Mouse (Mus musculus) fat pad, adult 2 months (tissue): ENCODE measurements at regions not wholly inside any gene's neighbourhood (a gene's known extent, or its start where the extent isn't known, plus 50 kb on each side); places are given as distances from the start of the nearest gene placed in this dataset.

Experiments
- DNase-seq: peaks from one replicate; pipeline ENCODE4 v3.0.0-alpha.2; 2011; ENCODE audit warnings: low read depth, low spot score; ENCODE audit errors: extremely low read depth

DNA sequence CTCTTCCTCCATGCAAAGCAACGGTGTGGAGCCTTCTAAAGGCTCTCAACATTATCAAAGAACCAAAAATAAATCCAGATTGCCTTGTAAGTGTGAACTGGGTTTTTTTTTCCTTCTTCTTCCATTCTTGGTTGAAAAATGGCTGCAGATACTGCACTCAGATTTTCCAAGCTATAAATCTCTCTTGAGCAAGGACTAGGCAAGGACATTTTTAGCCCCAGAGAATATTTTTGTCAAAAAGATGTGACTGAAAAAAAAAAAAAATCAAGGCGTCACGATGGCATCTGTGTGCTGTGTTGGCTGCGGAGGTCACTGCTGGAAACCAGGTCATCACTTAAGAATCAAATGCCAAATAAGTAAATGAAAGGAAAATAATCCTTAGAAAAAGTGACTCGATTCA, 386.9 kb downstream of the Wdr11 start:
- no peak for DNase-seq

- DNase-seq = no peak
These were observed 387.7 kb downstream of the Wdr11 start for GRCm38 (mm10) chr7:129979337-129979736.

DNA sequence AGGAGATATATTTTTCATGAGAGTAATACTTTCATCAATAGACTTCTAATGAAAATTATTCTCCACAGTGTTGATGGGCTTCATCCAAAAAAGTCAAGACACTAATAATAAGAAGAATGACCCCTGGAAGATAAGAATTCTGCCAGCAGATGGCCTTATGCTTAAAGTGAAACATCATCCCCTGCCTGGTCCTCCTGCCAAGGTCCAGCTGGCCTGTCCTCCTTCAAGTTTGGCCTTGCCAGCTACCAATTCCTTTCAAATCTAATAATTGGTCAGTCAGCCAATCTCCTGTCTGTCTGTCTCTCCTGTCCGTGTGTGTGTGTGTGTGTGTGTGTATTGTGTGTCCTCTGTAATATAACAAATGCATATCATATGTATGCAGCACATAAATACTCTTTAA, 388.8 kb downstream of the Wdr11 start:
- DNase-seq = no peak

GRCm38 (mm10) chr7:129982411-129982810, 390.7 kb downstream of the Wdr11 start:
- no peak for DNase-seq

DNA sequence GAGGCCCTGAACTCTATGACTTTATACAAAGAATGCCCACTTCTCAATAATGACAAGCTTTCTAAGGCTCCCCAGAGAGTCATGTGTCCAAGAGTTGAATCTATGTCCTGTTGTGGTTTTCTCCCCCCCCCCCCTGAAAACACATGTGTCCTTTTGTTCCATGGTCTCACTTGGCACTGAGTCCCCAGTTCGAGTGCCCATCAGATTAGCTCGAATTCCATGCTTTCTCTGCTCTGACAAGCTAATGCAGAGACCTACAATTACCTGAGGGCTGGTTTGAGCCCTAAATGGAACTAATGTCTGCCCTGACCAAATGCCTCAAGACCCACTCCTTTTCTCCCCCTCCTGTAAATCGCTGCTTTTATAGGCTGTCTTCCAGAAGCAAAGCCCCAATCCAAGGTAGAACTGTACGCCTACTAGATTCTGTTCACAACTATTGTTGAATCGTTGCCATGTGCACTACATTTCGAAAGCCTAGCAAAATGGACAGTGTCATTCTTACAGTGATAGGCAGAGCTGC, 392.0 kb downstream of the Wdr11 start:
- DNase-seq = peak; percentile 95

- DNase-seq = peak; percentile 74
These were observed 392.7 kb downstream of the Wdr11 start for GRCm38 (mm10) chr7:129984367-129984766.

DNA sequence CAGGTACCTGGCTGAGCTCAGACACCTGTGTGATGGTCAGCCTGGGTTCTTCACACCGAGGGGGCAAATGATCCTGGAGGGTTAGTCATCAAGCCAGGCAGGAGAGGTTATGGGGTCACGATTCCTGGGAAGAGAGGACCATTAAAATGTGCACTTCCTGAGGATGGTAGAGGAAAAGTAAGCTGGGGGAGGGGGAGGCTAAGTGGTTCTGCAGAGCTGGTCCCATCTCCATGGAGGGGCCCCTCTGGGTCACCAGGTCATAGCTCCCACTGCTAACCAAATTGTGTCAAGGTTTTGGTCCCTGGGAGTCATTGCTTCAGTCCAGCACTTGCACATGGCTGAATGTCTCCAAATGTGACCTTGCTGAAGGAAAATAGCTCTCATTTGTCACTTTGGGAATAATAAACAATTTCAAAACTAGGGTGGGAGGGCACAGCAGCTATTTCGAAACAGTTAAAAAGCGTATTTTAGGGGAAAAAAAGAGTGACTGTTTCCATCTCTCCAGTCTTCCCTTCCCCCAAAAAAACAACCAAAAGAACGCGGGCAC, 395.5 kb downstream of the Wdr11 start:
- DNase-seq = no peak

DNA sequence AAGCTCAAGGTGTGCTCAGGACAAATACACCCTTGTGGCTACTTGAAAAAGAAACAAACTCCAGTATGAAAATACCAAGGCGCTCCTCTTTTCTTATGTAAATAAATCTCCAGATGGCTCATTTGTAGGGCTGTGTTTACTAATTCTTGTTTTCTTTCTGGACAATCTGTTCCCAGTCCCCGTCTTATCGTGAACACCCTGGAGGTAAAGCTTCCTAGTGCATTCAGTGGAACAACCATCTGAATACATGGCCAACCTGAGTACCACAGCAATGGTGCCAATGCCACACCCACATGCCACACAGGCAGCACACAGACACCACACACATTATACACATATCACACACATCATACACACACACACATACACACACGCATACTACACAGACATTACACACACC, 396.1 kb downstream of the Wdr11 start:
- no peak for DNase-seq

DNA sequence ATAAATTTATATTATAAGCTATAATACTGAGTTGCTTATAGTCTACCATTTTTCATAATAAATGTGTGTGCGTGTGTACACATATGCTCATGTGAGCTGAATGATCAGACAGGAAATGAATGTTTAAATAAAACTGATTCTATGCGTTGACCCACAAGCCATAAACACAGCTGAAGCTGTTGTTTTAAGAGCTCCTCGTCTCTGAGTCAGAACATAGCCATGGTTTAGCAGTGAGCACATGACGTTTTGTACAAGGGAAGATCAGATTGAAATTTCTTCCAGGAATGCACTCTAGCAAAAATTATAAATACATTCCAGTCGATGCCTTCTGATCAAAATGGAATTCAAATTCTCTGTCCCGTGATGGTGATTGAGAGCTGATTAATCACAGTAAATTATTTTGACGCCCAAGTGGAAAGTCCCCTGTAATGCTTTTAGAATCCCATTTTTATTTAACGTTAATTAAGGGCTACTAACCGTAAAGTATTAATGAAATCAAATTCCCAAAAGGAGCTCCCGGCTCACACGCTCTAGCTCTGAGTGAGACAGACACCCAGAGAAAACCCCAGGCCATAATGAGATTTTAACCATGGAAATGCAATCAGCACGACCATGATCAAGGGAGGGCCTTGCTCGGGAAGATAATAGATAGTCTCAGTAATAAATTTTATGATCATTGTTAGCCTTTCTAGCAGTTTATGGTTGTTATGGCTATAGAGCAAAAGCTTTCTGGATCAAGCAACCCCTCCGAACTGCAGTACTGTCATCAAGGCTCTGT, 402.0 kb downstream of the Wdr11 start:
- DNase-seq = no peak

GRCm38 (mm10) chr7:129995529-129995928, 403.9 kb downstream of the Wdr11 start:
- DNase-seq = no peak

DNA sequence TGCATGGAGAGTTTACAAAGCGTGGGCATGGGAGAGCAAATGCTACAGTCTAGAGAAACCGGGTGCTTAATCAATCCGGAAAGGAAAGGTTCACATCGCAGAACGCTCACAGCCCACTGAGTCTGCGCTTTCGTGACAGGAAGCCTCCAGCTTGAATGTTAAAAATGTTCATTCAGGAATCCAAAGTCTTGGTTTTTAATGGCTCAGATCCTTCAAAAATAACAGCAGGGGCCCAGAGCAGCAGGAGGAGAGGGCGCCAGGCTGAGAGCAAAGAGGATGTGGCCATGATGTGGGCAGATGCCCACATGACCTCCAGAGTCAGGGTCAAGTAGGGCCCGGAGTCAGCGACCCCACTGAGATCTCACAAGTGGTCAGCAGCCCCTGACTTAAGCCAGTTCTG, 409.4 kb downstream of the Wdr11 start:
- no peak for DNase-seq

DNA sequence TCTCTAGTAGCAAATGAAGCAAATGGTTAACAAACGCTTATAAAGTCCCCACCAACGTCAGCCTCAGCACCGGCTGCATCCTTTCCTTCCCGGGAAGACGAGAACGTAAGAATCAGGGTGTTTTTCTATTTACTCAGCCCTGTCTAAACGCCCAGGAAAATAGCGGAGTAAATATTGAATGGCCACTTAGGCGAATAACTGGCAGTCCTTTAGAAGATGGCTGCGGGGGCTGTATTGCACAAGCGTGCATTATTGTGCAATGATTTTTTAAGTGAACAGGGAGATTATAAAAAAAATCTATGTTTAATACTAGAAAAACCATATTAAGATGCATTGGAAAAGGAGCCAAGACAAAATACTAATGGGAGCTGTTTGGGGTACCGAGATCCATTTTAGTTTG, 410.3 kb downstream of the Wdr11 start:
- no peak for DNase-seq

GRCm38 (mm10) chr7:130005406-130005805, 413.7 kb downstream of the Wdr11 start:
- DNase-seq = no peak

- no peak for DNase-seq
These were observed 416.4 kb downstream of the Wdr11 start for GRCm38 (mm10) chr7:130007993-130008583.

GRCm38 (mm10) chr7:130008591-130009418, 417.1 kb downstream of the Wdr11 start:
- no peak for DNase-seq

DNA sequence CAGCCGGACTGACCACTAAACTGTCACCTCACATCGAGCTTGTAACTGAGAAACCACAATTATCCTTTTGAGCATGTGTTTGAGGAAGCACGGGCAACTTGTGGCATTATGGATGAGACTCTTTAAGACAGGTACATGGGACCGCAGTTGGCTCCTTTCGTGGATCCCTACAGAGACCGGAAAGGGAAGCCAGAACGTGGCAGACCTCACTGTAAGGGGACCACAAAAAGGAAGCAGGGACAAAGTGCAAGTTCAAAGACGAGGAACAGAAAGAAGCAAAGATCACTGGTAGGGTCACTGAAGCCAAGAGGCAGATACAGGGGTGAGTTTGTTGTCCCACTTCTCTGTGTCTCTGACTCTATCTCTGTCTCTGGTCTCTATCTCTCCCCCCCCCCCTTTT, 420.4 kb downstream of the Wdr11 start:
- DNase-seq = no peak

GRCm38 (mm10) chr7:130013109-130013508, 421.4 kb downstream of the Wdr11 start:
- DNase-seq = peak; percentile 72

DNA sequence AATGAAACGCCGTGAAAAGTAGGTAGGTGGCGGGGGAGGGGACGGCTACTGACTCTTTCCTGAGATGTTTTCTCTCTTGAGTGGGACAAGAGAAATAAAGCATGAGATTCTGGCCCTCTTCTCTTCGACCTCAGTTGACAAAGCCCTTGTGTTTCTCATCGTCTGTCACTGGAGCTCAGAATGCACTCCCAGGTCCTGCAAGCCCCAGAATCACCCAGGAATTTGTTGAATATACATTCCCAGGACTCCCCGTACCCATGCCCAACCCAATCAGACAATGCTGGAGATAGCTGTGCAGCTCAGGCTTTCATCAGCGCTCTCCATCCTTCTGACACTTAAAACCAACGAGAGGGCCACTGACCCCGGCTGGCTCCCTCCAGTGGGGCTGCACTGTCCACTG, 422.9 kb downstream of the Wdr11 start:
- DNase-seq = no peak

GRCm38 (mm10) chr7:130015375-130016014, 423.8 kb downstream of the Wdr11 start:
- DNase-seq = no peak

GRCm38 (mm10) chr7:130016015-130016874, 424.6 kb downstream of the Wdr11 start:
- DNase-seq = peak; percentile 59
